Mouse (Mus musculus) lung, adult 18-20 months (tissue): Measurements from ENCODE around the gene Gcnt2.
A peak's percentile ranks its signal among the peaks of the same experiment; 100 is the strongest.

Source experiments
- DNase-seq, 2 experiments: peaks; one replicate each; pipeline ENCODE4 v3.0.0; 2022; ENCODE audit warnings: mixed read lengths in 2 of 2

Gene Gcnt2

GRCm38 (mm10) chr13:40908044-40908443 is 48.5 kb downstream of the Gcnt2 start:
- DNase-seq = no peak

- DNase-seq = no peak
Measured at GRCm38 (mm10) chr13:40909060-40909459, 49.5 kb downstream of the Gcnt2 start.

GRCm38 (mm10) chr13:40910047-40910446 is 50.5 kb downstream of the Gcnt2 start:
- no peak for DNase-seq

- DNase-seq = no peak
Measured at GRCm38 (mm10) chr13:40911951-40912350, 52.4 kb downstream of the Gcnt2 start.

- DNase-seq = no peak
Measured at GRCm38 (mm10) chr13:40913395-40914018, 54.0 kb downstream of the Gcnt2 start.

GRCm38 (mm10) chr13:40914053-40914585 is 54.6 kb downstream of the Gcnt2 start:
- peak; percentile 42 to 58 for DNase-seq

GRCm38 (mm10) chr13:40916321-40917160 is 57.0 kb downstream of the Gcnt2 start:
- DNase-seq = no peak

- peak; percentile 83 to 86 for DNase-seq
Measured at GRCm38 (mm10) chr13:40917161-40918091, 57.9 kb downstream of the Gcnt2 start.

- DNase-seq = peak; percentile 75 to 77
Measured at GRCm38 (mm10) chr13:40921326-40922059, 61.9 kb downstream of the Gcnt2 start.

- DNase-seq = no peak
Measured at GRCm38 (mm10) chr13:40922311-40922877, 62.8 kb downstream of the Gcnt2 start.

GRCm38 (mm10) chr13:40923756-40924315 is 64.3 kb downstream of the Gcnt2 start:
- DNase-seq = no peak

GRCm38 (mm10) chr13:40928192-40928898 is 68.8 kb downstream of the Gcnt2 start:
- no peak for DNase-seq

- DNase-seq = peak in 1 of 2 experiments; percentile 59
Measured at GRCm38 (mm10) chr13:40931871-40932270, 72.3 kb downstream of the Gcnt2 start.

GRCm38 (mm10) chr13:40932573-40932972 is 73.0 kb downstream of the Gcnt2 start:
- no peak for DNase-seq

- DNase-seq = no peak
Measured at GRCm38 (mm10) chr13:40934341-40934740, 74.8 kb downstream of the Gcnt2 start.

GRCm38 (mm10) chr13:40937586-40937985 is 78.0 kb downstream of the Gcnt2 start:
- DNase-seq = no peak

GRCm38 (mm10) chr13:40938485-40939357 is 79.2 kb downstream of the Gcnt2 start:
- peak in 1 of 2 experiments; percentile 44 for DNase-seq

GRCm38 (mm10) chr13:40943066-40943465 is 83.5 kb downstream of the Gcnt2 start:
- no peak for DNase-seq

- DNase-seq = peak in 1 of 2 experiments; percentile 34
Measured at GRCm38 (mm10) chr13:40943936-40944335, 84.4 kb downstream of the Gcnt2 start.

- DNase-seq = no peak
Measured at GRCm38 (mm10) chr13:40944346-40944745, 84.8 kb downstream of the Gcnt2 start.
